Mouse (Mus musculus) right cerebral cortex, postnatal 36 days (tissue): ENCODE results near the gene Gpr88.

Experiments used
- DNase-seq, 2 experiments: peaks; one replicate each; pipeline ENCODE4 v3.0.0; 2022; ENCODE audit warnings: low spot score in 2 of 2, mixed read lengths in 1 of 2

Gene Gpr88

DNA sequence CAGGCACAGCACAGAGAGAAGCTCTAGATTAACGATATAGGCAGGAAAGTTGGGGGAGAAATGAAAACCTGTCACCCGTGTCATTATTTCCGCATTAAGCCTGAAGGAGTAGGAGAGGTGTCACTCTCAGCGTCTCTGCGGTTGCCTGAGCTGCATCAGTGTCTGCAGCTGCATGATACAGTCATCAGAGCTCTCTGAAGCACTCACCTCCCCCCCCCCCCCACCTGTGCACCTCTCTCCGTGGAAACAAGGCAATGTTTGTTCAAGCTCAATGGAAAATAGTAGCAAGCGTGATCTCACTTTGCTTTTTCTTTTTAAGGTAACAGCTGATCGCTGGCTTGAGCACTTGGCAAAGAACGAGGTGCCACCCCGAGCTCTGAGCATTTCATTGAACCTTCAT lies 53.2 kb downstream of the Gpr88 start:
- DNase-seq = no peak
